Mouse (Mus musculus) liver, embryonic 14.5 days (tissue): Measurements from ENCODE around the gene Ift46. TPM values are rescaled to one million over a fixed set of nuclear protein-coding genes. Genes with fewer than 3 reads are reported as not detected.

Source experiments
- ATAC-seq: fragments of 200-750 bp; cut with Nextera tagmentation; 2 replicates; pipeline ENCODE4 v1.8.0; 2017; ENCODE audit warnings: moderate number of reproducible peaks, mild to moderate bottlenecking, moderate library complexity; ENCODE audit not compliant: insufficient read depth
- DNase-seq, 3 experiments: peaks; one replicate each; pipeline ENCODE4 v3.0.0-alpha.2; 2012 to 2013; ENCODE audit warnings: low read depth in 3 of 3, low spot score in 3 of 3
- H3K27ac ChIP-seq: fragments of 300-500 bp; sonication (generic); 2 replicates; pipeline ENCODE4 v1.5.1; 2014; ENCODE audit warnings: moderate library complexity, mild to moderate bottlenecking, control low read depth, inconsistent platforms
- H3K27me3 ChIP-seq: fragments of 300-500 bp; sonication (generic); 2 replicates; pipeline ENCODE4 v1.6.1; 2014; ENCODE audit warnings: mild to moderate bottlenecking, low read length, moderate library complexity; ENCODE audit not compliant: control insufficient read depth, insufficient read depth
- H3K36me3 ChIP-seq: fragments of 300-500 bp; sonication (generic); replicated peaks from 2 replicates; pipeline ENCODE4 v1.6.1; 2014; ENCODE audit warnings: low read depth; ENCODE audit not compliant: control insufficient read depth, insufficient read depth
- H3K4me1 ChIP-seq, 2 experiments: fragments of 200-500 bp in 1 of 2; fragments of 300-500 bp in 1 of 2; sonication (generic) in 1 of 2; replicated peaks; 2 replicates each; pipeline ENCODE4 v1.6.1; 2012 to 2014; ENCODE audit warnings: antibody characterized with exemption in 1 of 2, inconsistent platforms in 1 of 2, low read length in 1 of 2; ENCODE audit not compliant: control insufficient read depth in 2 of 2, insufficient read depth in 2 of 2
- H3K4me2 ChIP-seq: fragments of 300-500 bp; sonication (generic); 2 replicates; pipeline ENCODE4 v1.6.1; 2014; ENCODE audit warnings: low read depth, mild to moderate bottlenecking, control low read depth, moderate library complexity
- H3K4me3 ChIP-seq, 2 experiments: fragments of 200-500 bp in 1 of 2; fragments of 300-500 bp in 1 of 2; sonication (generic) in 1 of 2; 2 replicates each; pipeline ENCODE4 v1.5.1; 2012 to 2014; ENCODE audit warnings: low read depth in 2 of 2, low read length in 2 of 2, mild to moderate bottlenecking in 2 of 2, control low read depth in 1 of 2, inconsistent platforms in 1 of 2, moderate library complexity in 1 of 2; ENCODE audit not compliant: insufficient read depth in 1 of 2
- H3K9ac ChIP-seq: fragments of 300-500 bp; sonication (generic); replicated peaks from 2 replicates; pipeline ENCODE4 v1.6.1; 2014; ENCODE audit warnings: mild to moderate bottlenecking, control low read depth, moderate library complexity
- H3K9me3 ChIP-seq: fragments of 300-500 bp; sonication (generic); 2 replicates; pipeline ENCODE4 v1.6.1; 2016; ENCODE audit warnings: low read length, mixed read lengths; ENCODE audit not compliant: control insufficient read depth
- CTCF ChIP-seq: IDR thresholded peaks from 2 replicates; pipeline ENCODE4 v1.5.1; 2016; ENCODE audit warnings: antibody characterized with exemption, low read depth, control low read depth
- EP300 ChIP-seq: IDR thresholded peaks from 2 replicates; pipeline ENCODE4 v1.6.1; 2016; ENCODE audit warnings: antibody characterized with exemption, low read depth
- WGBS: fragments of 180-500 bp; shearing (Covaris S2); extraction: QIAGEN DNeasy Blood & Tissue Kit; methylation state at CpG from one replicate; pipeline ENCODE4 v1.1.7; 2014; ENCODE audit not compliant: insufficient replicate concordance; 5-methylcytosine and 5-hydroxymethylcytosine counted together
- polyA plus RNA-seq, 2 experiments: library from polyadenylated mRNA; depleted of rRNA in 1 of 2; stranded (reverse) in 1 of 2; unstranded in 1 of 2; fragments of >200 nt; fragmentation: Nextera tagmentation in 1 of 2; extraction: Ambion mirVana in 1 of 2; gene quantifications; 2 replicates each; pipeline versions ENCODE4 v1.2.1 to v1.2.3; 2012 to 2014

The Ift46 gene
- polyA plus RNA-seq, 2 experiments = 11.3 to 17.3 TPM

DNA sequence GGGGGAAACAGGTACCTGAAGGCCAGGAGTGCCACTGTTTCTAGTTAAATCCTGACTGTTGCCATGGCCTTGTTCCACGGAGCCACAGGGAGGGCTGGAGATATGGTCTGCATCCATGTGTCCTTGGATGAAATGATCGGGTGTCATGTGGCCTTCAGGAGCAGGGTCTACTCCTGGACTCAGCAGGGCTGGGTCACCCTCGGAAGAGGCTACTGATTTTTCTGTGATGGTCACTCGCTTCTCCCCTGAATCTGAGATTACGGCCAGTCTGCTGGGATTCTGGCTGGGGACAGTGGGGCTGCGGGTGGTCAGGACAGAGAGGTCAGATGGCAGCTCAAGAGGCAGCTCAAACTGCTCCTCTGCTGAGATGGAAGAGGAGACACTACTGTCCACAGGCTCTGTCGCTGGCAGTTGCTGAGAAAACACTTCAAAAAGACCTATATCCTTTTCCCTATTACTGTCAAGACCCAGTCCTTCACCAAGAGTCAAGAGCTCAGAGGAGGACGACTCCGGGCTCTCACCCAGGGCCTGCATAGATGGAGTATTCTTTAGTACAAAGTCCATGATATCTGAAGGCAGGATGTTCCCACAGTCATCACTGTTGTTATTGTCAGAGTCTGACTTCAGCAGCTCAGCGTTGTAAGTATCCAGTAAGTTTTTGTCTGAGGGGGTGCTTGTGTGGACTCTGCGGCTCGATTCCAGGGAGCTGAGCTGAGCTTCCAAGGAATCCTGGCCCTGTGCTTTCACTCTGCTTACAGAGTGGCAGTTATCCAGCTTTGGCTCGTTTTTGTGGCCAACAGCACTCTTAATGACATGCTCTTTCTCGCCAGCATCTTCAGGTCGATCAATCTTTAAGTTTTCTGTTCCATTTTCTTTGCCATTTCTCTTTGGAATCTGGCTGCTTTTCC lies 52.5 kb downstream of the Ift46 start:
- H3K27me3 ChIP-seq = no peaks in the 10 kb centered on the region
- WGBS = 84% methylated on average over 15 of the region's 15 CpGs
- no peak overlapping the region for H3K4me3 ChIP-seq
- TF ChIP-seq CTCF (no peak), EP300 (no peak)
- H3K9ac ChIP-seq = no peak overlapping the region
- H3K9me3 ChIP-seq = no peaks in the 10 kb centered on the region
- no peaks in the 10 kb centered on the region for H3K4me1 ChIP-seq
- H3K36me3 ChIP-seq = peaks cover 70% of the 10 kb centered on the region
- no peak overlapping the region for H3K27ac ChIP-seq
- DNase-seq (no peak), ATAC-seq (no peak)
- no peak overlapping the region for H3K4me2 ChIP-seq

DNA sequence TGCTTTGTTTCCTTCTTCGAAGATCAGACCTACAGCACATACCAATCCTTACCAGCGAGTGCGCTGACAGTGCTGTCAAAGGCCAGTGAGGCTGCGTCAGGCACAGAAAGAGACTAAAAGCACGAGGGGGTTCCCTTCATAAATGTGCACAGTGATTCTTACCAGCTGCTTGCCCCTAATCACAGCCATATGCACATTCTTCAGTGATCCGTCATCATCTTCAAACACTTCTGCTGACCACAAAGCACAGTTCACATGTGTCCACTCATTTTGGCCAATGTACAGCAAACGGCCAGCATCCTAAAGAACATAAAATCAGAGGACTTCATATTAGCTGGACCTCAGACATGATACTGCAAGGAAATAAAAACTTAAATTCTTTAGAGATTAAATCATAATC lies 59.0 kb downstream of the Ift46 start:
- Histone ChIP-seq H3K4me3 (no peak overlapping the region), H3K36me3 (peaks cover 66% of the 10 kb centered on the region), H3K9me3 (no peaks in the 10 kb centered on the region), H3K4me2 (no peak overlapping the region), H3K4me1 (no peaks in the 10 kb centered on the region), H3K27me3 (no peaks in the 10 kb centered on the region), H3K9ac (no peak overlapping the region), H3K27ac (no peak overlapping the region)
- no peak for ATAC-seq
- TF ChIP-seq CTCF (no peak), EP300 (no peak)
- no peak for DNase-seq
- 88% methylated on average over 7 of the region's 7 CpGs for WGBS

DNA sequence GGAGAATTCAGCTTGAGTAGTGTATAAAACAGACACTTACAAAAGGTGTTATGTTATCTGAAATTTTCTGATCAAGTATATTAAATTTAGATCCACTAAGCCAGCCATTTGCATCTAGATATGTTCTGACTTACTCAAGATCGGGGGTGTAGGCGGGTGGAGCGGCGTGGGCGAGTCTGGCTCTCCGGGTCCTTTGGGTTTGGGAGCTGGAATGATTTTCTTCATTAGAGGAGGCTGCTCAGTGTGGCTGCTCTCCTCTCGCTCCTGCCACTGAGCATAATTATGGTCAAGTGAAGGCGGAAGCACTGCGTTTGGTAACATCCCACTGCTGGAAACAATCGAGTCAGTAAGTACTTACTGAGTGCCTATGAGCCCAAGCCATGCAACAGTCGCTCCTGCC lies 61.2 kb downstream of the Ift46 start:
- H3K27ac ChIP-seq = no peak overlapping the region
- H3K4me3 ChIP-seq = no peak overlapping the region
- no peak for TF ChIP-seq EP300
- no peak for TF ChIP-seq CTCF
- no peak overlapping the region for H3K9ac ChIP-seq
- H3K4me1 ChIP-seq = no peaks in the 10 kb centered on the region
- ATAC-seq = no peak
- H3K9me3 ChIP-seq = no peaks in the 10 kb centered on the region
- no peak for DNase-seq
- no peaks in the 10 kb centered on the region for H3K27me3 ChIP-seq
- peaks cover 53% of the 10 kb centered on the region for H3K36me3 ChIP-seq
- 80% methylated on average over 11 of the region's 11 CpGs for WGBS
- H3K4me2 ChIP-seq = no peak overlapping the region

- no peak overlapping the region for H3K4me2 ChIP-seq
- TF ChIP-seq CTCF (no peak), EP300 (no peak)
- no peak overlapping the region for H3K4me3 ChIP-seq
- no peaks in the 10 kb centered on the region for H3K9me3 ChIP-seq
- H3K27me3 ChIP-seq = no peaks in the 10 kb centered on the region
- H3K4me1 ChIP-seq = no peaks in the 10 kb centered on the region
- H3K36me3 ChIP-seq = peaks cover 43% of the 10 kb centered on the region
- no peak overlapping the region for H3K27ac ChIP-seq
- DNase-seq (no peak), ATAC-seq (no peak)
- no peak overlapping the region for H3K9ac ChIP-seq
- 64% methylated on average over 2 of the region's 2 CpGs for WGBS
These were observed 62.8 kb downstream of the Ift46 start for GRCm38 (mm10) chr9:44830506-44830905.

DNA sequence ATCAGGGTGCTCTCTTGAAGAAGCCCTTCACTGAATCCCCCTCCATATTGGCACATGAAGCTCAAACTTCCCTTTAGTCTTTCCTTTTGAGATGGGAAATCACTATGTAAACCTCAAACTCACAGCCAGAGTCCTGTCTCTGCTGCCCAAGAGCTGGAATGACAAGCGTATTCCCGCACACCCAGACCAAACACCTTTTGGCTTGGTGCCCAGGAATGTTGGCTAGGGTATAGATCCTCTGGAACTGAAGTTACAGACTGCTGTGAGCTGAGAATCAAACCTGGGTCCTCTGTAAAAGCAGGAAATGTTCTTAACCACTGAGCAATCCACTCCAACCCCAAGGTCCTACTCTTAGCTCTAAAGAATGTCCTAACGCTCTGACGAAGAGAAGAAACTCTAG lies 64.6 kb downstream of the Ift46 start:
- TF ChIP-seq CTCF (no peak), EP300 (no peak)
- Histone ChIP-seq H3K9ac (no peak overlapping the region), H3K36me3 (peaks cover 36% of the 10 kb centered on the region), H3K4me1 (no peaks in the 10 kb centered on the region), H3K4me2 (no peak overlapping the region), H3K4me3 (no peak overlapping the region), H3K9me3 (no peaks in the 10 kb centered on the region), H3K27ac (no peak overlapping the region), H3K27me3 (no peaks in the 10 kb centered on the region)
- no peak for DNase-seq
- 85% methylated on average over 4 of the region's 4 CpGs for WGBS
- ATAC-seq = no peak
